19 mouse cellular contexts compared by ENCODE assay signal in genomic region chr10:122576171-122577063, GRCm38 (mm10).
"Had no signal": no experiment of that assay in that cellular context is flagged by ENCODE, and none has a peak within 500 bp of the region (broad histone marks: within the 10 kb centered on the region; RNA-seq: fewer than 3 reads in every experiment).

No protein-coding gene starts in this region.

- DNase-seq: kidney, adult 18-20 months; kidney, adult 9 months; kidney, postnatal 14 days; left cerebral cortex, postnatal 4 days; liver, embryonic 13.5 days; lung, adult 2 months; lung, postnatal 14 days; lung, postnatal 4 days; midbrain, embryonic 14.5 days; retina, postnatal 1 day; right cerebral cortex, postnatal 25 days; spleen, adult 18-20 months; thymus, postnatal 4 days had no signal

- H3K4me2 ChIP-seq: limb, embryonic 12.5 days; limb, embryonic 15.5 days; liver, embryonic 13.5 days; midbrain, embryonic 11.5 days; neural tube, embryonic 13.5 days; stomach, embryonic 15.5 days had no signal

- H3K36me3 ChIP-seq: limb, embryonic 12.5 days; limb, embryonic 15.5 days; liver, embryonic 13.5 days; neural tube, embryonic 13.5 days; stomach, embryonic 15.5 days had no signal

- H3K9me3 ChIP-seq: limb, embryonic 12.5 days; limb, embryonic 15.5 days; neural tube, embryonic 13.5 days; stomach, embryonic 15.5 days had no signal

- H3K27me3 ChIP-seq: limb, embryonic 12.5 days; limb, embryonic 15.5 days; liver, embryonic 13.5 days; neural tube, embryonic 13.5 days; stomach, embryonic 15.5 days had no signal

- H3K4me3 ChIP-seq: limb, embryonic 12.5 days; limb, embryonic 15.5 days; liver, embryonic 13.5 days; myocyte; neural tube, embryonic 13.5 days; stomach, embryonic 15.5 days had no signal

- H3K9ac ChIP-seq: limb, embryonic 12.5 days; limb, embryonic 15.5 days; liver, embryonic 13.5 days; neural tube, embryonic 13.5 days; stomach, embryonic 15.5 days had no signal

- H3K27ac ChIP-seq: limb, embryonic 12.5 days; limb, embryonic 15.5 days; liver, embryonic 13.5 days; neural tube, embryonic 13.5 days; stomach, embryonic 15.5 days had no signal

- H3K4me1 ChIP-seq: limb, embryonic 15.5 days; liver, embryonic 13.5 days; stomach, embryonic 15.5 days had no signal
